Mouse (Mus musculus): ENCODE results near the gene Atf3. TPM values are rescaled to one million over a fixed set of nuclear protein-coding genes. Genes with fewer than 3 reads are reported as not detected.

Gene Atf3
- total RNA-seq, 2 experiments from 2014 or later, result 0.79 to 0.90 TPM

GRCm38 (mm10) chr1:191193657-191194424 lies 24.0 kb downstream of the Atf3 start:
- DNase-seq (ENCODE audit: low spot score in 2 of 2), result no peak

DNA sequence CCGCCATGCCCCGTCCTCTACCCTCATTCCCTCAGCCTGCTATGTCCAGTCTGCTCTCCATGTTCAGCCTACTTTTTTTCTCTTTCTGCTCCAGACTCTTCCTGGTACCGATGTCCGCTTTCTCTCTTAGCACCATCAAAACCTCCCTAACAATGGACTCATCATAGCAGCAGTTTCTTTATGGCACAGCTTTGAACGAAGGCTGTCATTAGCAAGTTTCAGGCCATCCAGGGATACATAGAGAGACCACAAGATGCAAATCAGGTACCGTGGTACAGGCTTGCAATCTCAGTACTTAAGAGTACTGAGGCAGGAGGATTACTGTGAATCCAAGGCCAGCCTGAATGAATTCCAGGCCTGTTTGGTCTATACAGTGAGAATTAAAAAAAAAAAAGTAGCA lies 25.1 kb downstream of the Atf3 start:
- no peak for DNase-seq (ENCODE audit: low spot score in 2 of 2)

DNA sequence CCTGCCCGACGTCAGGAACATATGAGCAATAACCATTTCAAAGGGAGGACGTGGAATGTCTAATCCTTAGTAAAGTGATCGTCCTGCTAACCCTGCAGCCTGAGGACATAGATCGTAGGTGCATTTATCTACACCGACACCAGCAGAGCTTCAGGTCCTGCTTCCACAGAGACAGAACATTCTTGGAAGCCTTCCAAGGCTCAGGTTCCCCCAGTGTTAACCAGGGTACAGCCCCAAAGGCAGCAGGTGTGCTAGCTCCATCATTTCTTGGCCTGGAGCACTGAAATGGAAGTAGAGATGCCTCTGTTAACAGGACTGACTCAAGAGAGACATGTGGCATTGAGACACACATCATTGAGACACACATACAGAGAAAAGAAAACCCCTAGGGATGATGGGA lies 25.6 kb downstream of the Atf3 start:
- no peak for DNase-seq (ENCODE audit: low spot score in 2 of 2)

- DNase-seq (ENCODE audit: low spot score in 2 of 2), result no peak
These were observed 28.0 kb downstream of the Atf3 start for GRCm38 (mm10) chr1:191189671-191190372.

- no peak for DNase-seq (ENCODE audit: low spot score in 2 of 2)
These were observed 31.5 kb downstream of the Atf3 start for GRCm38 (mm10) chr1:191186386-191186770.

- DNase-seq (ENCODE audit: low spot score in 2 of 2), result no peak
These were observed 32.0 kb downstream of the Atf3 start for GRCm38 (mm10) chr1:191185761-191186385.

DNA sequence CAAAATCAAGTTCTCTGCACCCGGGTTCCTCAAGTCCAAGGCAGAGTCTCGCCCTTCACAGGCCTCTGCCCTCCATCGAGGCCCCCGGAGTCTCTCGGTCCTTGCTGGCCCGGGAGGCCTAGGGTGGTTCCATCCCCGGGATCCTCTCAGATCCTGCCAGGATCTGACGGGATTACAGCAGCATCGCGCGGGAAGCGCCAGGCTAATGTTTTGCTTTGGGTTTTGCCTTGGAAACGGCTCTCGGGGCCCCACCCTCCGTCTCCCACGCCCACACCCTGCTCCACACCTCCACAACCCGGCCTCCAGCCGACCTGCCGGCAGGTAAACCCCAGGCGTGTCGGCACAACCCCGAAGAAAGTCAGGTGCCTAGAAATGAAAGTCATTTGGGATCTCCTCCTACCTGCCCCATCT lies 33.0 kb downstream of the Atf3 start:
- DNase-seq (ENCODE audit: low spot score in 2 of 2), result no peak

- no peak for DNase-seq (ENCODE audit: low spot score in 2 of 2)
These were observed 33.6 kb downstream of the Atf3 start for GRCm38 (mm10) chr1:191184066-191184815.

DNA sequence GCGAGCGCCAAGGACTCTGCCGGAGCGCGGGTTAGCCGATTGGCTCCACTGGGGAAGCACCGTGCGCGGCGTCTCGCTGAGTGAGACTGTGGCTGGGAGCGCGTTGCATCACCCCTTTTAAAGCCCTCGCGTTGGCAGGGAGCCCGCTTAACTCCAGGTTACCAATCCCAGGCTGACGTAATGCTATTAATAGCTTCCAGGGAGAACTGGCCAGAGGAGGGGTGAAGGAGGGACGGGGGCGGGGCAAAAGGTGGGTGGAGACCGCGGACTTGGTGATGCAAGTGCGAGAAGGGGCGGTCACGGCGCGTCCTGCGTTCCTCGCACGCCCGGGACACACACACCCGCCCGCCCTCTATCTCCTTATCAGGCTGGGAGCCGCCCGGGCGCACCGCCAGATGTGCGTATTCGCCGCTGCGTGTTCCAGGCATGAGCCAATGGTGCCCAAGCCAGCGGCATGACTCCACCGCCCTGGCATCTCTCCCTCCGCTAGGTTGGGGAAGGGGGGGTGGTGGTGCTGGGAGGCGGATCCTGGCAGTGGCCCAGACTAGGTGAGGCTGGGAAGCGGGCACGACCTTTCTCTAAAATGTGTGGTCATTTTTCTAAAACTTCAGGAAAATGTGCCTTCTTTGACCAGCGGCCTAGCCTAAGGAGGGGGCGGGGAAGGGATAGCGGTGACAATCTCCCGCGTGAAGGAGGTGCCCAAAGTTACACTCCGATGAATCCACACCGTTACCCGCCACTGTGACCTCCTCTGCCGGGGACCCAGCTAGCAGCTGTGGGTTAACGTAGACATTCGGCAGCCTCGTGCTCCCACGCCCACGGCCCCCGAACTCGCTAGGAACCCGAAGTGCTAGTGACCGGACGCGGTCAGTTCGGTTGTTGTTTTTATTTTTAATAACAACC lies 34.4 kb downstream of the Atf3 start:
- DNase-seq (ENCODE audit: low spot score in 2 of 2), result peak; percentile 51 to 71

- DNase-seq (ENCODE audit: low spot score in 2 of 2), result peak in 1 of 2 experiments; percentile 20
These were observed 35.2 kb downstream of the Atf3 start for GRCm38 (mm10) chr1:191182431-191183162.

GRCm38 (mm10) chr1:191181469-191182259 lies 36.2 kb downstream of the Atf3 start:
- no peak for DNase-seq (ENCODE audit: low spot score in 2 of 2)

DNA sequence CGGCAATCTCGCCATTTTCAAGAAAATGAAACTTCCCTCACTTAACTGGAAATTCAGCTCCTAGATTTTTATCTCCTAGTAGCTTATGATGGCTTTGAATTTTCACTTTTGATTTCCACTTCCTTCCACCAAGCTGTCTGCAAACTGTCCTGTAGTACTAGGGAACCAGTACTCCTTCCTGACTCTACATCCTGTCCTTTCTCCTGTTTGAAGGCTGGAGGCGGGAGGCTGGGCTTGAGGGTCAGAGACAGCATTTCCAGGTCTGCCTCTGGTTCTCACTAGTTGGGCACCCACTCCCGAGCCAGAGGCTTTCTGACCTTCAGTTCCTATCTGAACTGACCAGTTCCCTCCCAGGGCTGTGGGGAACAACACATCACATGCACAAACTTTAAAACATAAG lies 37.4 kb downstream of the Atf3 start:
- DNase-seq (ENCODE audit: low spot score in 2 of 2), result no peak

GRCm38 (mm10) chr1:191179846-191180245 lies 38.0 kb downstream of the Atf3 start:
- no peak for DNase-seq (ENCODE audit: low spot score in 2 of 2)

GRCm38 (mm10) chr1:191178511-191179188 lies 39.2 kb downstream of the Atf3 start:
- DNase-seq (ENCODE audit: low spot score in 2 of 2), result no peak

DNA sequence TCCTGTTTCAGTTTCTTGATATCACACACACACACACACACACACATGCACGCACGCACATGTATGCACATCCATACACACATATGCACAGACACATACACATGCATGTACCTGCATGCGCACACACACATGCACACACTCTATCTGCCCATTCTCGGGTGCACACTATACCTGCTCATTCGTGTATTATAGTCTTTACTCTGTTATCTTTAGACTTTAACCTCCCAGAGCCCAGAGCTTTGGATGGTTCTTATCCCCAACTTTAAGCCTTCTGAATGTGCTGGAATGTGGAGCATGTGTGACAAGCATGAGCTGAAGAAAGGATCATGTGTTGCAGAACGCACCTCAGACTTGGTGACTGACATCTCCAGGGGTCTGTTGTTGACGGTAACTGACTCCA lies 41.0 kb downstream of the Atf3 start:
- DNase-seq (ENCODE audit: low spot score in 2 of 2), result no peak

GRCm38 (mm10) chr1:191172487-191172886 lies 45.4 kb downstream of the Atf3 start:
- peak in 1 of 2 experiments; percentile 44 for DNase-seq (ENCODE audit: low spot score in 2 of 2)

GRCm38 (mm10) chr1:191170444-191170843 lies 47.4 kb downstream of the Atf3 start:
- no peak for DNase-seq (ENCODE audit: low spot score in 2 of 2)

DNA sequence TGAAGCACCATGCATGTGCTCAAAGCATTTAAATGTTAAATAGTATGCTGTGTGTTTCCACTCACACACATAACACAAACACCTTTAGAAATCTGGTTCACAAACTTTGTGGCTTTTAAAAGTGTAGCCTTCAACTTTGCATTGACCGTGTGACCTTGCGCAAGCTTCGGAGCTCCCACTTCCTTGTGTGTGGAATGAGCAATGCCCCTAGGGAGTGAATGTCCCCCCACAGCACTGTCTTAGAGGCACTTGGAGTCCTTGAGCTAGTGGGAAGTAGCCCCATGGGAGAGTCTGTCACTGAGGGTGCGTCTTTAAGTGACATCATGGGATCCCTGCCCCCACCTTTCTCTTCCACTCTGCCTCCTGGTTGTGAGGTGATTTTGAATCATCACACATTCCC lies 51.6 kb downstream of the Atf3 start:
- no peak for DNase-seq (ENCODE audit: low spot score in 2 of 2)

All from layer of hippocampus, postnatal 14 days (tissue).